Mouse (Mus musculus) CH12.LX (cell line): Measurements from ENCODE around the gene Cabp1. TPM values are rescaled to one million over a fixed set of nuclear protein-coding genes. Genes with fewer than 3 reads are reported as not detected.

ENCODE experiments used
- DNase-seq: peaks from one replicate; pipeline ENCODE4 v3.0.0-alpha.2; 2013; ENCODE audit errors: extremely low read depth
- H3K27ac ChIP-seq: 2 replicates; pipeline ENCODE4 v1.5.1; 2012; ENCODE audit warnings: low read depth, mild to moderate bottlenecking, control low read depth, moderate library complexity; ENCODE audit not compliant: insufficient read depth
- H3K27me3 ChIP-seq: replicated peaks from 2 replicates; pipeline ENCODE3; 2012; ENCODE audit warnings: inconsistent platforms
- H3K36me3 ChIP-seq, 2 experiments: replicated peaks in 1 of 2; 2 replicates each; pipeline versions ENCODE3 to v1.6.1; 2012; ENCODE audit warnings: inconsistent platforms in 1 of 2, low read length in 1 of 2, mild to moderate bottlenecking in 1 of 2, mixed read lengths in 1 of 2, moderate library complexity in 1 of 2; ENCODE audit not compliant: control insufficient read depth in 1 of 2, insufficient read depth in 1 of 2
- H3K4me1 ChIP-seq, 2 experiments: 2 replicates each; pipeline ENCODE4 v1.6.1; 2012; ENCODE audit warnings: inconsistent platforms in 1 of 2, moderate library complexity in 1 of 2; ENCODE audit not compliant: insufficient read depth in 2 of 2, control insufficient read depth in 1 of 2
- H3K4me2 ChIP-seq: 2 replicates; pipeline ENCODE4 v1.6.1; 2012; ENCODE audit warnings: low read depth, mild to moderate bottlenecking, control low read depth; ENCODE audit not compliant: poor library complexity, insufficient read depth, severe bottlenecking
- H3K4me3 ChIP-seq, 3 experiments: fragments of 150-350 bp in 1 of 3; sonication (generic) in 1 of 3; replicated peaks in 1 of 3; 2 replicates each; pipeline versions ENCODE3 to v1.5.1; 2011 to 2012; ENCODE audit warnings: low read depth in 2 of 3, low read length in 2 of 3, mild to moderate bottlenecking in 2 of 3, moderate library complexity in 2 of 3, control low read depth in 1 of 3, improper control_type of control experiment in 1 of 3, inconsistent platforms in 1 of 3, mixed read lengths in 1 of 3; ENCODE audit not compliant: poor library complexity in 1 of 3
- H3K79me2 ChIP-seq: replicated peaks from 2 replicates; pipeline ENCODE4 v1.6.1; 2012; ENCODE audit warnings: mild to moderate bottlenecking, moderate library complexity; ENCODE audit not compliant: control insufficient read depth, poor library complexity, insufficient read depth, severe bottlenecking; ENCODE audit errors: extremely low read depth
- H3K9ac ChIP-seq: 2 replicates; pipeline ENCODE4 v1.6.1; 2012; ENCODE audit warnings: low read depth, mild to moderate bottlenecking, control low read depth, moderate library complexity; ENCODE audit not compliant: insufficient read depth
- H3K9me3 ChIP-seq: replicated peaks from 2 replicates; pipeline ENCODE3; 2012; ENCODE audit warnings: low read length, inconsistent platforms, mixed read lengths
- BHLHE40 ChIP-seq: IDR thresholded peaks from 2 replicates; pipeline ENCODE4 v1.6.1; 2011; ENCODE audit warnings: mild to moderate bottlenecking, low read depth, low read length, improper control_type of control experiment
- CHD1 ChIP-seq: IDR thresholded peaks from 2 replicates; pipeline ENCODE4 v1.6.1; 2012; ENCODE audit warnings: low read depth, low read length, improper control_type of control experiment, inconsistent platforms
- CHD2 ChIP-seq: IDR thresholded peaks from 2 replicates; pipeline ENCODE4 v1.6.1; 2011; ENCODE audit warnings: low read length, improper control_type of control experiment
- CTCF ChIP-seq, 2 experiments: IDR thresholded peaks in 1 of 2; conservative IDR thresholded peaks in 1 of 2; 2 replicates each; pipeline ENCODE4 v1.5.1; 2011 to 2012; ENCODE audit warnings: low read depth in 2 of 2, low read length in 2 of 2, improper control_type of control experiment in 1 of 2, inconsistent platforms in 1 of 2, mild to moderate bottlenecking in 1 of 2, moderate library complexity in 1 of 2
- EP300 ChIP-seq: IDR thresholded peaks from 2 replicates; pipeline ENCODE4 v1.6.1; 2011; ENCODE audit warnings: low read length, improper control_type of control experiment
- ETS1 ChIP-seq: conservative IDR thresholded peaks from 2 replicates; pipeline ENCODE4 v1.6.1; 2012; ENCODE audit warnings: low read depth, mild to moderate bottlenecking, inconsistent platforms, low read length, improper control_type of control experiment, moderate library complexity
- GABPA ChIP-seq: IDR thresholded peaks from 2 replicates; pipeline ENCODE4 v1.6.1; 2012; ENCODE audit warnings: low read depth, low read length, improper control_type of control experiment, inconsistent platforms; ENCODE audit not compliant: insufficient replicate concordance
- HCFC1 ChIP-seq: IDR thresholded peaks from 2 replicates; pipeline ENCODE4 v1.6.1; 2012; ENCODE audit warnings: low read depth, mild to moderate bottlenecking, inconsistent platforms, low read length, improper control_type of control experiment
- IRF4 ChIP-seq: IDR thresholded peaks from 2 replicates; pipeline ENCODE4 v1.6.1; 2014; ENCODE audit warnings: low read depth, mild to moderate bottlenecking, inconsistent platforms, low read length, improper control_type of control experiment
- JUND ChIP-seq: conservative IDR thresholded peaks from 2 replicates; pipeline ENCODE4 v1.6.1; 2011; ENCODE audit warnings: low read depth, low read length, improper control_type of control experiment
- MAFK ChIP-seq: IDR thresholded peaks from 2 replicates; pipeline ENCODE4 v1.6.1; 2011; ENCODE audit warnings: low read length, improper control_type of control experiment; ENCODE audit not compliant: insufficient replicate concordance
- MAX ChIP-seq: IDR thresholded peaks from 2 replicates; pipeline ENCODE4 v1.6.1; 2011; ENCODE audit warnings: low read length, improper control_type of control experiment
- MAZ ChIP-seq: IDR thresholded peaks from 2 replicates; pipeline ENCODE4 v1.6.1; 2012; ENCODE audit warnings: low read depth, mild to moderate bottlenecking, inconsistent platforms, low read length, improper control_type of control experiment, moderate library complexity
- MXI1 ChIP-seq: IDR thresholded peaks from 2 replicates; pipeline ENCODE4 v1.6.1; 2011; ENCODE audit warnings: mild to moderate bottlenecking, low read depth, low read length, improper control_type of control experiment
- MYC ChIP-seq: IDR thresholded peaks from 2 replicates; pipeline ENCODE4 v1.6.1; 2011; ENCODE audit warnings: low read depth, mild to moderate bottlenecking, improper control_type of control experiment, low read length
- NELFE ChIP-seq: IDR thresholded peaks from 2 replicates; pipeline ENCODE4 v1.6.1; 2011; ENCODE audit warnings: low read depth, low read length, improper control_type of control experiment
- NRF1 ChIP-seq: IDR thresholded peaks from 2 replicates; pipeline ENCODE4 v1.6.1; 2014; ENCODE audit warnings: low read depth, mild to moderate bottlenecking, inconsistent platforms, low read length, improper control_type of control experiment, moderate library complexity
- PAX5 ChIP-seq: IDR thresholded peaks from 2 replicates; pipeline ENCODE4 v1.6.1; 2012; ENCODE audit warnings: low read length, inconsistent platforms, mixed read lengths
- POLR2A ChIP-seq: IDR thresholded peaks from 2 replicates; pipeline ENCODE4 v1.6.1; 2011; ENCODE audit warnings: low read depth, mild to moderate bottlenecking, improper control_type of control experiment, low read length
- SIN3A ChIP-seq: IDR thresholded peaks from 2 replicates; pipeline ENCODE4 v1.6.1; 2012; ENCODE audit warnings: low read length, improper control_type of control experiment, inconsistent platforms
- SMC3 ChIP-seq: IDR thresholded peaks from 2 replicates; pipeline ENCODE4 v1.6.1; 2011; ENCODE audit warnings: low read depth, low read length, improper control_type of control experiment
- TBP ChIP-seq: conservative IDR thresholded peaks from 2 replicates; pipeline ENCODE4 v1.6.1; 2011; ENCODE audit warnings: low read depth, low read length, improper control_type of control experiment
- UBTF ChIP-seq: IDR thresholded peaks from 2 replicates; pipeline ENCODE4 v1.6.1; 2012; ENCODE audit warnings: low read depth, mild to moderate bottlenecking, inconsistent platforms, low read length, improper control_type of control experiment, moderate library complexity
- USF1 ChIP-seq: IDR thresholded peaks from 2 replicates; pipeline ENCODE4 v1.6.1; 2014; ENCODE audit warnings: low read depth, mild to moderate bottlenecking, inconsistent platforms, low read length, improper control_type of control experiment
- USF2 ChIP-seq: conservative IDR thresholded peaks from 2 replicates; pipeline ENCODE4 v1.6.1; 2011; ENCODE audit warnings: low read depth, low read length, improper control_type of control experiment
- ZNF384 ChIP-seq: IDR thresholded peaks from 2 replicates; pipeline ENCODE4 v1.6.1; 2012; ENCODE audit warnings: low read depth, low read length, improper control_type of control experiment, inconsistent platforms
- dilution Hi-C: fragments of 300-500 bp; cut with MboI; formaldehyde crosslinking; loops from 2 replicates; pipeline ENCODE4 v1.14.3; 2020; ENCODE audit warnings: low sequenced_read_pairs; ENCODE audit not compliant: extremely low pct_unique_long_range_greater_than_20kb, extremely low pct_ligation_motif_present
- in situ Hi-C: fragments of 300-500 bp; cut with MboI; formaldehyde crosslinking; loops from 3 replicates; pipeline ENCODE4 v1.14.3; 2019; ENCODE audit warnings: low sequenced_read_pairs, low pct_ligation_motif_present, low pct_unique_long_range_greater_than_20kb, mixed read lengths
- polyA plus RNA-seq: library from polyadenylated mRNA; unstranded; fragments of >175 nt; gene quantifications from 2 replicates; pipeline ENCODE4 v1.2.1, GENCODE M21; 2012; ENCODE audit warnings: low read depth; ENCODE audit not compliant: insufficient read length
- total RNA-seq, 2 experiments: library from RNA; depleted of rRNA; stranded (reverse); fragments of 300-350 nt in 1 of 2; fragments of >200 nt in 1 of 2; gene quantifications; 2 replicates each; pipeline ENCODE4 v1.2.3; 2012 to 2014

Cabp1 gene
- total and polyA plus RNA-seq, 3 experiments: 0.59 to 1.8 (median 1.7) TPM

- TF ChIP-seq CHD2 (no peak), GABPA (no peak), MAX (peak; percentile 25; the same call in 1 of the 2 replicates), EP300 (no peak), MYC (peak; percentile 58; the same call in 1 of the 2 replicates), SMC3 (peak; percentile 64), ZNF384 (no peak), ETS1 (peak; percentile 5), MAFK (no peak), CTCF (conservative IDR thresholded peaks at IDR 0.05 in 1 of 2, IDR thresholded peaks at IDR 0.05 in 1 of 2; ENCODE audit: low read depth in 2 of 2, low read length in 2 of 2) (peak; percentile 86), UBTF (no peak; the same call in 1 of the 2 replicates), MAZ (0 out of 2 replicates have a peak, but pooled peaks have one; percentile 43)
- TF ChIP-seq, all 38 proteins: peak for 14
Observed at GRCm38 (mm10) chr5:115187188-115188131, 6.7 kb downstream of the Cabp1 start (continued).

GRCm38 (mm10) chr5:115186371-115187073 lies 7.7 kb downstream of the Cabp1 start:
- Histone ChIP-seq H3K79me2 (no peaks in the 10 kb centered on the region), H3K27me3 (peaks cover 35% of the 10 kb centered on the region), H3K4me1 (peaks cover 10 to 31% of the 10 kb centered on the region in 2 experiments), H3K4me2 (peak overlapping the region; percentile 80), H3K9me3 (peaks cover 3% of the 10 kb centered on the region), H3K9ac (peak overlapping the region; percentile 62), H3K27ac (0 out of 2 replicates have a peak overlapping the region, but pooled peaks have one; percentile 23), H3K4me3 (peak overlapping the region in 2 of 3 experiments; percentile 44 to 50), H3K36me3 (no peaks in the 10 kb centered on the region)
- in situ Hi-C loops (no loop called here), dilution Hi-C loops (no loop called here)
- no peak for TF ChIP-seq USF2
- TF ChIP-seq MAX: peak; percentile 78
- no peak for TF ChIP-seq TBP
- TF ChIP-seq SIN3A: 0 out of 2 replicates have a peak, but pooled peaks have one; percentile 35
- TF ChIP-seq BHLHE40: peak; percentile 77
- no peak; the same call in 1 of the 2 replicates for TF ChIP-seq EP300
- TF ChIP-seq MXI1: peak; percentile 60; the same call in 1 of the 2 replicates
- no peak for TF ChIP-seq POLR2A
- TF ChIP-seq MAFK: no peak
- TF ChIP-seq PAX5: no peak
- no peak for TF ChIP-seq JUND
- TF ChIP-seq CHD1: no peak
- TF ChIP-seq USF1: no peak
- TF ChIP-seq NELFE: no peak
- peak; percentile 64 for TF ChIP-seq NRF1
- no peak for TF ChIP-seq HCFC1
- TF ChIP-seq ETS1: peak; percentile 50; the same call in 1 of the 2 replicates
- 0 out of 2 replicates have a peak, but pooled peaks have one; percentile 35 for TF ChIP-seq IRF4
- peak; percentile 60 for DNase-seq
